Mouse (Mus musculus): ENCODE data around the gene Ggps1.

The Ggps1 gene

GRCm38 (mm10) chr13:14063013-14063941 is at the start of gene Ggps1, which contains the start of gene Arid4b:
Ggps1 (minus strand) TSS chr13:14063488.
Arid4b (plus strand) TSS chr13:14063232.
- DNase-seq, result peak; percentile 91

GRCm38 (mm10) chr13:14111146-14111545 is 47.9 kb upstream of the Ggps1 start:
- DNase-seq, result no peak

GRCm38 (mm10) chr13:14110154-14110873 is 47.0 kb upstream of the Ggps1 start:
- DNase-seq, result no peak

GRCm38 (mm10) chr13:14103026-14103425 is 39.7 kb upstream of the Ggps1 start:
- DNase-seq, result no peak

- no peak for DNase-seq
Measured at GRCm38 (mm10) chr13:14088669-14089068, 25.4 kb upstream of the Ggps1 start.

- no peak for DNase-seq
Measured at GRCm38 (mm10) chr13:14075326-14075725, 12.0 kb upstream of the Ggps1 start.

- DNase-seq, result no peak
Measured at GRCm38 (mm10) chr13:14074371-14074770, 11.1 kb upstream of the Ggps1 start.

- no peak for DNase-seq
Measured at GRCm38 (mm10) chr13:14069291-14069690, 6.0 kb upstream of the Ggps1 start.

- DNase-seq, result no peak
Measured at GRCm38 (mm10) chr13:14068035-14068434, 4.7 kb upstream of the Ggps1 start.

- DNase-seq, result no peak
Measured at GRCm38 (mm10) chr13:14065701-14066100, 2.4 kb upstream of the Ggps1 start.

GRCm38 (mm10) chr13:14065028-14065380 is 1.7 kb upstream of the Ggps1 start:
- no peak for DNase-seq

- DNase-seq, result peak; percentile 38
Measured at GRCm38 (mm10) chr13:14064341-14065027, 1.2 kb upstream of the Ggps1 start.

GRCm38 (mm10) chr13:14063942-14064271 is 619 bp upstream of the Ggps1 start:
- DNase-seq, result no peak

- DNase-seq, result no peak
Measured at GRCm38 (mm10) chr13:14062209-14063012, 877 bp downstream of the Ggps1 start.

GRCm38 (mm10) chr13:14059582-14059981 is 3.7 kb downstream of the Ggps1 start:
- DNase-seq, result no peak

GRCm38 (mm10) chr13:14056801-14057200 is 6.5 kb downstream of the Ggps1 start:
- no peak for DNase-seq

GRCm38 (mm10) chr13:14049878-14050277 is 13.4 kb downstream of the Ggps1 start:
- DNase-seq, result no peak

GRCm38 (mm10) chr13:14044521-14044920 is 18.8 kb downstream of the Ggps1 start:
- no peak for DNase-seq

GRCm38 (mm10) chr13:14043851-14044250 is 19.4 kb downstream of the Ggps1 start:
- DNase-seq, result no peak

- no peak for DNase-seq
Measured at GRCm38 (mm10) chr13:14040186-14040585, 23.1 kb downstream of the Ggps1 start.

GRCm38 (mm10) chr13:14039292-14039965 is 23.9 kb downstream of the Ggps1 start, which contains the start of gene Tbce:
Tbce (minus strand) TSS chr13:14039638.
- DNase-seq, result peak; percentile 91

GRCm38 (mm10) chr13:14038911-14039291 is 24.4 kb downstream of the Ggps1 start:
- no peak for DNase-seq

Measured in right cerebral cortex, postnatal 14 days (tissue).